Mouse (Mus musculus): ENCODE data around the gene Hmgcs2.

DNA sequence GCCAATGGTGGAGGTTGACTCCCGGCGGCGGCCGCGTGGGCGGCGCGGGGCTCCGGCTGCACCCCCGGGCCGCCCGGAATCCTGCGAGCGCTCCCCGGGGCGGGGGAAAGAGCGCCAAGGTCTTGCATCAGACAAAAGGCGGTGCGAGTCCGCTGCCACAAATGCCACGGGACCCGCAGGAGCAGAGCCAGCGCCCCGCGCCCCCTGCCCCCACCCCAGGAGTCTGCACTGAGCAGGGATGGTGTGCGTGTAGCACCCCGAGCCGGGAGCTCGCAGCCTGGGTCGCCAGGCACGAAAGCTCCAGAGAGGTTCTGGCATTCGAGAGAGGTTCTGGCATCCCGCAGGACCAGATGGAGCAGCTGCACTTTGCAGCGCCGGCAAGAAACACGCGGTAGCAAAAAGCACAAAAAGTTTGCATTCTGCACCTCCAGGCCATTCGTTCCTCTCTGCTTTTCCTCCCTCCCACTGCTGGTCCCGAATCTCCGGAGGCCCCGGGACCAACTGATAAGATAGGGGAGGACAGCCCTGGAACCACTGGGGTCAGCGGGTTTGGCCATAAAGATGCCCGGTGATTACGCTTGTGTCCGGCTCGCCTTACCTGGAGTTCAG lies 59.0 kb downstream of the Hmgcs2 start:
- TF ChIP-seq POLR2A (IDR thresholded peaks at IDR 0.05; ENCODE audit: borderline replicate concordance, control insufficient read depth, low read depth, low read length) (no peak), CTCF (IDR thresholded peaks at IDR 0.05; ENCODE audit: control insufficient read depth, insufficient read depth, low read length) (no peak)

Data from bone marrow, adult 2 months (tissue).